ENCODE assay signal across 23 mouse cellular contexts in genomic region chr1:134843369-134843768, GRCm38 (mm10).
"Had no signal": no experiment of that assay in that cellular context is flagged by ENCODE, and none has a peak within 500 bp of the region (broad histone marks: within the 10 kb centered on the region; RNA-seq: fewer than 3 reads in every experiment).

No protein-coding gene starts in this region.

- ATAC-seq: liver, postnatal 0 days; lung, postnatal 0 days; midbrain, embryonic 15.5 days had no signal

- H3K4me3 ChIP-seq: layer of hippocampus, adult 2 months; limb, embryonic 12.5 days; limb, embryonic 15.5 days; midbrain, embryonic 12.5 days; midbrain, embryonic 15.5 days; neural tube, embryonic 12.5 days; neural tube, embryonic 15.5 days had no signal

- H3K36me3 ChIP-seq: midbrain, embryonic 15.5 days had no signal

- H3K27me3 ChIP-seq: limb, embryonic 12.5 days; limb, embryonic 15.5 days; midbrain, embryonic 12.5 days; midbrain, embryonic 15.5 days; neural tube, embryonic 12.5 days; neural tube, embryonic 15.5 days had no signal

- H3K27ac ChIP-seq: kidney, postnatal 0 days; layer of hippocampus, adult 2 months; limb, embryonic 12.5 days; limb, embryonic 15.5 days; liver, embryonic 14.5 days; macrophage; midbrain, embryonic 12.5 days; midbrain, embryonic 15.5 days; neural tube, embryonic 12.5 days; neural tube, embryonic 15.5 days; stomach, postnatal 0 days had no signal

- DNase-seq: kidney, postnatal 25 days; left cerebral cortex, postnatal 4 days; liver, postnatal 0 days; lung, embryonic 14.5 days; right cerebral cortex, adult 18-20 months; right cerebral cortex, postnatal 14 days; right cerebral cortex, postnatal 4 days; thymus, adult 2 months; thymus, postnatal 14 days; thymus, postnatal 4 days had no signal

- H3K4me1 ChIP-seq: limb, embryonic 12.5 days; limb, embryonic 15.5 days; midbrain, embryonic 12.5 days; neural tube, embryonic 12.5 days had no signal

- H3K9ac ChIP-seq: limb, embryonic 12.5 days; limb, embryonic 15.5 days; liver, embryonic 14.5 days; liver, postnatal 0 days; lung, embryonic 14.5 days; midbrain, embryonic 12.5 days; midbrain, embryonic 15.5 days; neural tube, embryonic 12.5 days; neural tube, embryonic 15.5 days had no signal

- H3K4me2 ChIP-seq: limb, embryonic 12.5 days; limb, embryonic 15.5 days; liver, embryonic 11.5 days; lung, embryonic 14.5 days; midbrain, embryonic 12.5 days; midbrain, embryonic 15.5 days; neural tube, embryonic 12.5 days; neural tube, embryonic 15.5 days had no signal

- H3K9me3 ChIP-seq: limb, embryonic 12.5 days; limb, embryonic 15.5 days; midbrain, embryonic 12.5 days; midbrain, embryonic 15.5 days; neural tube, embryonic 12.5 days; neural tube, embryonic 15.5 days had no signal
